Mouse (Mus musculus) midbrain, embryonic 14.5 days (tissue): ENCODE measurements around the gene Synj2. TPM values are rescaled to one million over a fixed set of nuclear protein-coding genes. Genes with fewer than 3 reads are reported as not detected.

Experiments used
- ATAC-seq: fragments of 200-750 bp; cut with Nextera tagmentation; 2 replicates; pipeline ENCODE4 v1.8.0; 2017; ENCODE audit warnings: moderate number of reproducible peaks, moderate library complexity; ENCODE audit not compliant: low FRiP score, low TSS enrichment
- DNase-seq: peaks from one replicate; pipeline ENCODE4 v3.0.0-alpha.2; 2015
- H3K27ac ChIP-seq: fragments of 300-500 bp; sonication (generic); replicated peaks from 2 replicates; pipeline ENCODE4 v1.5.1; 2014; ENCODE audit warnings: mild to moderate bottlenecking, low read depth, low read length, moderate library complexity
- H3K27me3 ChIP-seq: fragments of 300-500 bp; sonication (generic); 2 replicates; pipeline ENCODE4 v1.6.1; 2014; ENCODE audit warnings: low read length, control low read depth, mixed read lengths; ENCODE audit not compliant: control insufficient read depth, insufficient read depth
- H3K36me3 ChIP-seq: fragments of 300-500 bp; sonication (generic); 2 replicates; pipeline ENCODE4 v1.6.1; 2014; ENCODE audit warnings: low read length, control low read depth; ENCODE audit not compliant: control insufficient read depth, insufficient read depth
- H3K4me1 ChIP-seq: fragments of 300-500 bp; sonication (generic); 2 replicates; pipeline ENCODE4 v1.6.1; 2014; ENCODE audit warnings: mild to moderate bottlenecking, antibody characterized with exemption, low read length, control low read depth; ENCODE audit not compliant: control insufficient read depth, insufficient read depth
- H3K4me2 ChIP-seq: fragments of 300-500 bp; sonication (generic); 2 replicates; pipeline ENCODE4 v1.6.1; 2014; ENCODE audit warnings: mild to moderate bottlenecking, low read length, moderate library complexity
- H3K4me3 ChIP-seq: fragments of 300-500 bp; sonication (generic); replicated peaks from 2 replicates; pipeline ENCODE4 v1.5.1; 2014; ENCODE audit warnings: low read depth, low read length
- H3K9ac ChIP-seq: fragments of 300-500 bp; sonication (generic); replicated peaks from 2 replicates; pipeline ENCODE4 v1.6.1; 2014; ENCODE audit warnings: mild to moderate bottlenecking, low read length, moderate library complexity
- H3K9me3 ChIP-seq: fragments of 300-500 bp; sonication (generic); 2 replicates; pipeline ENCODE4 v1.6.1; 2016; ENCODE audit warnings: low read length, control low read depth, mixed read lengths; ENCODE audit not compliant: control insufficient read depth
- WGBS: fragments of 180-500 bp; shearing (Covaris S2); extraction: QIAGEN DNeasy Blood & Tissue Kit; methylation state at CpG from one replicate; pipeline ENCODE4 v1.1.7; 2014; 5-methylcytosine and 5-hydroxymethylcytosine counted together
- polyA plus RNA-seq: library from polyadenylated mRNA; unstranded; fragments of >200 nt; fragmentation: Nextera tagmentation; extraction: Ambion mirVana; gene quantifications from 2 replicates; pipeline ENCODE4 v1.2.1, GENCODE M21; 2014

Gene Synj2
- polyA plus RNA-seq, 1 experiment from 2014 or later, result 1.2 TPM

- ATAC-seq, result no peak
- H3K4me1 ChIP-seq, result peaks cover 4% of the 10 kb centered on the region; the same call in 1 of the 2 replicates
- H3K4me2 ChIP-seq, result no peak overlapping the region
- no peak for DNase-seq
- H3K9me3 ChIP-seq, result no peaks in the 10 kb centered on the region
- no peak overlapping the region for H3K27ac ChIP-seq
- no peak overlapping the region for H3K9ac ChIP-seq
- no peaks in the 10 kb centered on the region for H3K27me3 ChIP-seq
- no peak overlapping the region for H3K4me3 ChIP-seq
- H3K36me3 ChIP-seq, result peaks cover 50% of the 10 kb centered on the region
- 91% methylated on average over 7 of the region's 7 CpGs for WGBS
These were observed 132.3 kb downstream of the Synj2 start for GRCm38 (mm10) chr17:6073405-6073804.

- peak within 1 kb of the TSS; percentile 85 for H3K4me3 ChIP-seq
- no peaks in the 10 kb centered on the region for H3K9me3 ChIP-seq
- under 1% methylated on average over 70 of the region's 70 CpGs for WGBS
- DNase-seq, result peak; percentile 99
- peak within 1 kb of the TSS; percentile 84 for H3K27ac ChIP-seq
- ATAC-seq, result peak; percentile 96
- H3K27me3 ChIP-seq, result no peaks in the 10 kb centered on the region
- peaks cover 20% of the 10 kb centered on the region for H3K36me3 ChIP-seq
- H3K4me1 ChIP-seq, result peaks cover 22% of the 10 kb centered on the region
- peak within 1 kb of the TSS; percentile 85 for H3K9ac ChIP-seq
- H3K4me2 ChIP-seq, result peak within 1 kb of the TSS; percentile 77
These were observed 138.4 kb downstream of the Synj2 start, which contains the start of the genes Serac1 and Gtf2h5 for GRCm38 (mm10) chr17:6079287-6080122. Gene Serac1, minus strand, starts transcription at chr17:6079741. Gene Gtf2h5, plus strand, starts transcription at chr17:6079786.

DNA sequence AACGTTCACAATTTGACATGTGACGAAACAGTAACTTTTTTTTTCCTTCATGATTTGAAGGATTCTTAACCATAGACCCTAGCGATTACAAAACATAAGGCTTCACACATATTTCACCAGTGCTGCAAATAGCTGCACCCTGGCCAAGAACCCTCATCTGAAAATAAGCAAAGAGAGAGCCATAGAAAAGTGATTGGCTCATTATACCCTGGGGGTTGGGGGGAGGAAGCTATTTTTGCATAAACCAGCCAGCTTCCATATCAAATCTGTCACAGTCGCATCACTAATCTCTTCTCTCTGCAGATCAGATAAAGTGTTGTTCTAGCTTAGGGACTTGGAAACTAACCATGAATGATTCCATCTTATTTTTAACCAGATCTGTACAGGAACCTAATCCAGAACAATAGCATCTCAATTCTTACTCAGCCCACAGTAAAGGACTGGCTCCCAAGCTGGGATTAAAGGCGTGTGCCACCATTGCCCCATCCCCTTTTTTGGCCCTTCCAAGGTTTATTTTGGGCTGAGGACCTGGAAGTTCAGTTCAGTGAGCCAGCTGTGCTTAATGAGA is 142.3 kb downstream of the Synj2 start:
- no peak overlapping the region for H3K9ac ChIP-seq
- ATAC-seq, result no peak
- no peak overlapping the region for H3K4me2 ChIP-seq
- peaks cover 54% of the 10 kb centered on the region for H3K36me3 ChIP-seq
- no peaks in the 10 kb centered on the region for H3K27me3 ChIP-seq
- H3K4me1 ChIP-seq, result peaks cover 17% of the 10 kb centered on the region
- no peak overlapping the region for H3K27ac ChIP-seq
- H3K9me3 ChIP-seq, result no peaks in the 10 kb centered on the region
- H3K4me3 ChIP-seq, result no peak overlapping the region
- WGBS, result 88% methylated on average over 5 of the region's 5 CpGs
- no peak for DNase-seq

GRCm38 (mm10) chr17:6091604-6092003 is 150.5 kb downstream of the Synj2 start:
- DNase-seq, result no peak
- H3K27ac ChIP-seq, result no peak overlapping the region
- peaks cover 19% of the 10 kb centered on the region for H3K36me3 ChIP-seq
- no peak overlapping the region for H3K4me2 ChIP-seq
- no peaks in the 10 kb centered on the region for H3K27me3 ChIP-seq
- 95% methylated on average over 6 of the region's 6 CpGs for WGBS
- ATAC-seq, result no peak
- H3K4me3 ChIP-seq, result no peak overlapping the region
- no peaks in the 10 kb centered on the region for H3K9me3 ChIP-seq
- no peak overlapping the region for H3K9ac ChIP-seq
- no peaks in the 10 kb centered on the region for H3K4me1 ChIP-seq

Other genes with a start within 250 kb of the Synj2 start
- gene Snx9, start 100.0 kb upstream of the Synj2 start, polyA plus RNA-seq, result 4.5 and 8.3 TPM in 2 replicates
- 10.6 and 12.9 TPM in 2 replicates for gene Serac1, start 138.5 kb downstream of the Synj2 start, polyA plus RNA-seq
- gene Gtf2h5, start 138.5 kb downstream of the Synj2 start, polyA plus RNA-seq, result 194 and 234 TPM in 2 replicates
- 203 and 212 TPM in 2 replicates for gene Tulp4, start 165.2 kb downstream of the Synj2 start, polyA plus RNA-seq